Mouse (Mus musculus) hindbrain, embryonic 11.5 days (tissue): ENCODE measurements around the gene Nfib. TPM values are rescaled to one million over a fixed set of nuclear protein-coding genes. Genes with fewer than 3 reads are reported as not detected.

ENCODE experiments used
- ATAC-seq: fragments of 200-750 bp; cut with Nextera tagmentation; 2 replicates; pipeline ENCODE4 v1.8.0; 2017; ENCODE audit warnings: mild to moderate bottlenecking, moderate TSS enrichment, moderate library complexity; ENCODE audit not compliant: low FRiP score
- DNase-seq: peaks from one replicate; pipeline ENCODE4 v3.0.0-alpha.2; 2015; ENCODE audit warnings: low spot score
- H3K27ac ChIP-seq: fragments of 300-500 bp; sonication (generic); 2 replicates; pipeline ENCODE4 v1.5.1; 2014; ENCODE audit warnings: mild to moderate bottlenecking, low read depth, low read length
- H3K27me3 ChIP-seq: fragments of 300-500 bp; sonication (generic); 2 replicates; pipeline ENCODE4 v1.6.1; 2014; ENCODE audit warnings: mild to moderate bottlenecking, low read length, moderate library complexity, mixed read lengths; ENCODE audit not compliant: control insufficient read depth, insufficient read depth
- H3K36me3 ChIP-seq: fragments of 300-500 bp; sonication (generic); 2 replicates; pipeline ENCODE4 v1.6.1; 2014; ENCODE audit warnings: mild to moderate bottlenecking, low read length, moderate library complexity, mixed read lengths; ENCODE audit not compliant: control insufficient read depth, insufficient read depth
- H3K4me1 ChIP-seq: fragments of 300-500 bp; sonication (generic); replicated peaks from 2 replicates; pipeline ENCODE4 v1.6.1; 2014; ENCODE audit warnings: low read length, mixed read lengths; ENCODE audit not compliant: control insufficient read depth, insufficient read depth
- H3K4me2 ChIP-seq: fragments of 300-500 bp; sonication (generic); replicated peaks from 2 replicates; pipeline ENCODE4 v1.6.1; 2014; ENCODE audit warnings: mild to moderate bottlenecking, low read depth, low read length
- H3K4me3 ChIP-seq: fragments of 300-500 bp; sonication (generic); 2 replicates; pipeline ENCODE4 v1.5.1; 2014; ENCODE audit warnings: low read depth, low read length
- H3K9ac ChIP-seq: fragments of 300-500 bp; sonication (generic); 2 replicates; pipeline ENCODE4 v1.6.1; 2014; ENCODE audit warnings: low read depth, low read length
- H3K9me3 ChIP-seq: fragments of 300-500 bp; sonication (generic); 2 replicates; pipeline ENCODE4 v1.6.1; 2016; ENCODE audit warnings: low read length; ENCODE audit not compliant: control insufficient read depth
- WGBS: fragments of 180-500 bp; shearing (Covaris S2); extraction: QIAGEN DNeasy Blood & Tissue Kit; methylation state at CpG from one replicate; pipeline ENCODE4 v1.1.7; 2014; 5-methylcytosine and 5-hydroxymethylcytosine counted together
- polyA plus RNA-seq: library from polyadenylated mRNA; unstranded; fragments of >200 nt; fragmentation: Nextera tagmentation; extraction: Ambion mirVana; gene quantifications from 2 replicates; pipeline ENCODE4 v1.2.1, GENCODE M21; 2014

The Nfib gene
- polyA plus RNA-seq, 1 experiment from 2014 or later: 38.6 TPM

- no peak for DNase-seq
- Histone ChIP-seq H3K9me3 (no peaks in the 10 kb centered on the region), H3K27me3 (no peaks in the 10 kb centered on the region), H3K4me3 (no peak overlapping the region), H3K4me1 (no peaks in the 10 kb centered on the region), H3K27ac (no peak overlapping the region), H3K36me3 (no peaks in the 10 kb centered on the region), H3K4me2 (no peak overlapping the region), H3K9ac (no peak overlapping the region)
- no peak for ATAC-seq
- 93% methylated on average over 6 of the region's 6 CpGs for WGBS
These were observed 336.4 kb downstream of the Nfib start for GRCm38 (mm10) chr4:82369011-82369776.

- no peak for DNase-seq
- no peak overlapping the region for H3K9ac ChIP-seq
- 80% methylated on average over 9 of the region's 9 CpGs for WGBS
These were observed 337.3 kb downstream of the Nfib start for GRCm38 (mm10) chr4:82368091-82368775.

GRCm38 (mm10) chr4:82364696-82365385 is 340.7 kb downstream of the Nfib start:
- Histone ChIP-seq H3K4me3 (no peak overlapping the region), H3K9me3 (no peaks in the 10 kb centered on the region), H3K36me3 (no peaks in the 10 kb centered on the region), H3K4me1 (no peaks in the 10 kb centered on the region), H3K27ac (no peak overlapping the region), H3K27me3 (no peaks in the 10 kb centered on the region), H3K4me2 (no peak overlapping the region), H3K9ac (no peak overlapping the region)
- ATAC-seq (no peak), DNase-seq (no peak)
- 90% methylated on average over 4 of the region's 4 CpGs for WGBS

More at GRCm38 (mm10) chr4:82368091-82368775, 337.3 kb downstream of the Nfib start:
- Histone ChIP-seq H3K4me1 (no peaks in the 10 kb centered on the region), H3K4me2 (no peak overlapping the region), H3K27ac (no peak overlapping the region), H3K4me3 (no peak overlapping the region), H3K9me3 (no peaks in the 10 kb centered on the region), H3K36me3 (no peaks in the 10 kb centered on the region), H3K27me3 (no peaks in the 10 kb centered on the region)
- ATAC-seq: no peak

- DNase-seq: no peak
- Histone ChIP-seq H3K9me3 (no peaks in the 10 kb centered on the region), H3K9ac (no peak overlapping the region), H3K27me3 (no peaks in the 10 kb centered on the region), H3K36me3 (no peaks in the 10 kb centered on the region), H3K4me2 (no peak overlapping the region), H3K4me3 (no peak overlapping the region), H3K27ac (no peak overlapping the region), H3K4me1 (no peaks in the 10 kb centered on the region)
- WGBS: 92% methylated on average over 6 of the region's 6 CpGs
- no peak for ATAC-seq
These were observed 341.6 kb downstream of the Nfib start for GRCm38 (mm10) chr4:82363951-82364350.

GRCm38 (mm10) chr4:82362294-82362693 is 343.3 kb downstream of the Nfib start:
- Histone ChIP-seq H3K4me3 (no peak overlapping the region), H3K9me3 (no peaks in the 10 kb centered on the region), H3K27me3 (no peaks in the 10 kb centered on the region), H3K36me3 (no peaks in the 10 kb centered on the region), H3K4me1 (no peaks in the 10 kb centered on the region), H3K27ac (no peak overlapping the region), H3K4me2 (no peak overlapping the region), H3K9ac (no peak overlapping the region)
- WGBS: 74% methylated on average over 3 of the region's 3 CpGs
- DNase-seq (no peak), ATAC-seq (no peak)

GRCm38 (mm10) chr4:82360081-82360511 is 345.5 kb downstream of the Nfib start:
- no peaks in the 10 kb centered on the region for H3K36me3 ChIP-seq
- H3K27ac ChIP-seq: no peak overlapping the region
- no peak for DNase-seq
- WGBS: 61% methylated on average over 4 of the region's 4 CpGs
- no peak for ATAC-seq
- H3K4me3 ChIP-seq: no peak overlapping the region
- H3K27me3 ChIP-seq: no peaks in the 10 kb centered on the region
- H3K4me2 ChIP-seq: no peak overlapping the region
- H3K9me3 ChIP-seq: no peaks in the 10 kb centered on the region
- no peak overlapping the region for H3K9ac ChIP-seq
- H3K4me1 ChIP-seq: no peaks in the 10 kb centered on the region

- Histone ChIP-seq H3K9me3 (no peaks in the 10 kb centered on the region), H3K4me1 (no peaks in the 10 kb centered on the region), H3K9ac (no peak overlapping the region), H3K4me3 (no peak overlapping the region), H3K27ac (no peak overlapping the region), H3K36me3 (no peaks in the 10 kb centered on the region), H3K4me2 (no peak overlapping the region), H3K27me3 (no peaks in the 10 kb centered on the region)
- 92% methylated on average over 3 of the region's 3 CpGs for WGBS
- DNase-seq (no peak), ATAC-seq (no peak)
These were observed 346.4 kb downstream of the Nfib start for GRCm38 (mm10) chr4:82359110-82359509.

- H3K27ac ChIP-seq: no peak overlapping the region
- no peaks in the 10 kb centered on the region for H3K36me3 ChIP-seq
- no peak overlapping the region for H3K9ac ChIP-seq
- ATAC-seq: no peak
- WGBS: 95% methylated on average over 1 of the region's 1 CpGs
- DNase-seq: no peak
- H3K27me3 ChIP-seq: no peaks in the 10 kb centered on the region
- H3K9me3 ChIP-seq: no peaks in the 10 kb centered on the region
- 0 out of 2 replicates have a peak, but pooled peaks cover 4% of the 10 kb centered on the region for H3K4me1 ChIP-seq
- H3K4me2 ChIP-seq: no peak overlapping the region
- no peak overlapping the region for H3K4me3 ChIP-seq
These were observed 356.5 kb downstream of the Nfib start for GRCm38 (mm10) chr4:82349006-82349405.
